Mouse (Mus musculus) G1E (cell line): ENCODE results near the gene Def6.

Experiments used
- CTCF ChIP-seq: IDR thresholded peaks from 2 replicates; pipeline ENCODE4 v1.5.1; 2012; ENCODE audit warnings: low read depth, low read length, inconsistent platforms, mixed read lengths
- GATA1 ChIP-seq: IDR thresholded peaks from 2 replicates; pipeline ENCODE4 v1.6.1; 2012; ENCODE audit warnings: borderline replicate concordance, low read length, inconsistent platforms, mixed read lengths
- GATA2 ChIP-seq: IDR thresholded peaks from 2 replicates; pipeline ENCODE4 v1.6.1; 2012; ENCODE audit warnings: low read depth, low read length, inconsistent platforms, borderline replicate concordance
- POLR2AphosphoS5 ChIP-seq: IDR thresholded peaks from 2 replicates; pipeline ENCODE4 v1.6.1; 2012; ENCODE audit warnings: low read depth, low read length, inconsistent platforms; ENCODE audit not compliant: insufficient replicate concordance
- TAL1 ChIP-seq: conservative IDR thresholded peaks from 2 replicates; pipeline ENCODE4 v1.6.1; 2012; ENCODE audit warnings: low read depth, low read length, inconsistent platforms, mixed read lengths

- TF ChIP-seq CTCF = no peak
- TF ChIP-seq GATA1 = no peak
- TF ChIP-seq TAL1 = no peak
- TF ChIP-seq POLR2AphosphoS5 = no peak
- no peak for TF ChIP-seq GATA2
Observed at GRCm38 (mm10) chr17:28216791-28217190, 9.2 kb downstream of the Def6 start.
